Mouse (Mus musculus): ENCODE data around the gene Ccdc149.

GRCm38 (mm10) chr5:52511089-52511488 lies 39.8 kb upstream of the Ccdc149 start:
- TF ChIP-seq CTCF (conservative IDR thresholded peaks at IDR 0.05; ENCODE audit: insufficient read depth, insufficient read length, low read depth, low read length) (no peak), POLR2A (IDR thresholded peaks at IDR 0.05; ENCODE audit: low read depth, low read length) (no peak)

Measured in kidney, adult 2 months (tissue).